Mouse (Mus musculus): ENCODE data around the gene Dnmt1.
A peak's percentile ranks its signal among the peaks of the same experiment; 100 is the strongest.

The Dnmt1 gene

DNA sequence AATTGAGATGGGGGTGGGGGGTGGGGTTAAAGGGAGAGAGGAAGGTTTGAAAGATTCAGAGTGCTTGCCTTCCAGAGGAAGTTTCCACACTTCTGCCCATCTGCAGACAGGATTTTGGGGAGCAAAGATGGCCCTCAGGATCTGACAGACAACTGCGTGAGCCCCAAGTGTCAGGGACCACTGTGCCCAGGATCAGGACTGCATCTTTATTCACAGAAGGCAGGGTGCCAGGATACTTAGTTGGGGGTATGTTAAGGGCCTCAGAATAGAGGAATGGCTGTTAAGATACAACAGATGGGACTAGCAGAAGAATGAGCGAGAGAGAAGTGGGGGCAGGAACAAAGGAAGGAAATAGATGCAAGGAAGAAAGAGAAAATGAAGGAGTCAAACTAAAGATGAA is 73.1 kb downstream of the Dnmt1 start:
- no peak for DNase-seq (ENCODE audit: inconsistent ontology term)

GRCm38 (mm10) chr9:20879097-20879792 is 80.4 kb downstream of the Dnmt1 start, which contains the start of gene Angptl6:
Gene Angptl6, minus strand, starts transcription at chr9:20879727.
- no peak for DNase-seq (ENCODE audit: inconsistent ontology term)

DNA sequence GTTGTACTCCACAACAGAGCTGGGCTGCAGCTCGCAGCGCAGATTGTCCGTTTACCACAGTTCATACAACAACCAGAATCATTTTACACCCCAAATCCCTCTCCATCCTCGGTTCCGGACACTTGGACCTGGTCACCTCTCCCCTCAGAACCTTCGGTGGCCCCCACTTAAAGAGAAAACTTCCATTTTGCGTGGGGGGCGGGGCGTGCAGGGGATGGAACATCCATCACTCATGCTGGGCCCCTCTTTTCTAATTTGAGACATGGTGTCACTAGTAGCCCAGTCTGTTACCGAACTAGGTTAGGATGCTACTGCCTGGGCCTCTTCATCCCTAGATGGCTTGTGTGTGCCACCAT is 81.0 kb downstream of the Dnmt1 start:
- no peak for DNase-seq (ENCODE audit: inconsistent ontology term)

- DNase-seq (ENCODE audit: inconsistent ontology term), result peak; percentile 100
Measured at GRCm38 (mm10) chr9:20878041-20878709, 81.5 kb downstream of the Dnmt1 start.

DNA sequence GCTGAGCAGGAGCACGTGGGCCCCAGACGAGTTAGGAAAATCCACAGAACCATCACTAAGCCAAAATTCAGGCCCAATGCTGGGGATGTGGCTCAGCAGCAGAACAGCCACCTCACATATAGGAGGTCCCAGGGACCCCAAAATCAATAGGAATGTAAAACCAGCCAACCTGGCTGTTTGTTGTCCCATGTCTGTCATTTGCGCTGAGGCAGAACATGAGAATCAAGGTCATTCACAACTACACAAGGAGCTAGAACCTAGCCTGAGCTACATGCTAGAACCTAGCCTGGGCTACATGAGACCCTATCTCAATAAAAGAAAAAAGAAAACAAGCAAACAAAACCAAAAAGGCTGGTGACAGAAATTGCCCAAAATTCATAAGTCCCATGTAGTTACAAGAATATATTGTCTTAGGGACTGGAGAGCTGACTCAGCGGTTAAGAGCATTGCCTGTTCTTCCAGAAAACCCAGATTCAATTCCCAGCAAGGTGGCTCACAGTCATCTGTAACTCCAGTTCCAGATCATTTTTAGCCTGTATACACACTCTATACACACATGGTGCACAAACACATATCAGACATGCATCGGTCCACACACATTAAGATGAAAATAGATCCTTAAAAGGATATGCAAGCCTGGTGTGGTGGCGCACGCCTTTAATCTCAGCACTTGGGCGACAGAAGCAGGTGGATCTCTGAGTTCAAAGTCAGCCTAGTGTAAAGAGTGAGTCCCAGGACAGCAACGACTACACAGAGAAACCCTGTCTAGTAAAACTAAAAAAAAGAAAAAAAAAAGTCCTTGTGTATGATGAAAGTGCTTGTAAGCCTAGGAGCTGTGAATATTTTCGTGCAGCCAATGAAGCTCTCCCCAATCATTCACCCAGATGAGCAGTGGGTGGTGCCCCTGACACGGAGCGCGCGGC is 82.3 kb downstream of the Dnmt1 start:
- DNase-seq (ENCODE audit: inconsistent ontology term), result no peak

DNA sequence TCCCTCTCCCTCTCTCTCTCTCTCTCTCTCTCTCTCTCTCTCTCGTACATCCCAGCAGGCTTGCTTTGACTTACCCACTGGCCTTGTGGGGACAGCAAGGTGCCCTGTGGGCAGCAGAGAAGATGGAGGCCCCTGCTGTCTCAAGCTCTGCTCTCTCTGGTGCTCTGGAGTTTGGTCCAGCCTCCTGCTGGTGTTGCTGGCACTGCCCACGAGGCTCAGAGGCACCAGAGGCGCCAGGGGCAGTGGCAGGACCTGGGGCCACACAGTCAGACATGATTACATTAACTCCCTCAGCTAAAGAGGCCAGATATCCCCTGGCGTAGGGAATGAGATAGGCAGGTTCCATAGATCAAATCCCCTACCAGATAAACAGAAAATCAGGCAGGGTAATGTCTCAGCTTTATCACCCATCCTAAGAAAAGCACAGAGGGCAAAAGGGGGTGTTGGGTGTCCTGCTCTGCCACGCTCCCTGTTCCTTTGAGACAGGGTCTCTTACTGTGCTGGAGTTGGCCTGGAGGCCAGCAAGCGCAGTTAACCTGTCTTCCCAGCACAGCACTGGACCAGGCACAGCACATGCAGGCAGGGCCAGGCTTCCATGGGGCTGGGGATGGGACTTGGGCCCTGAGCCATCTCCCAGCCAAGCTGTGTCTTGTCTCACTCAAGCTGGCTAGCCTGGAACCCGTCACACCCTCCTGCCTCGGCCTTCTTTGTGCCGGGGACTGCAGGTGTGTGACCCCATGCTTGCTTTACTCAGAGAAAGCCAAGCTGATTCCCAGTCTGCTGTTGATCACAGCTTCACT is 83.2 kb downstream of the Dnmt1 start:
- no peak for DNase-seq (ENCODE audit: inconsistent ontology term)

DNA sequence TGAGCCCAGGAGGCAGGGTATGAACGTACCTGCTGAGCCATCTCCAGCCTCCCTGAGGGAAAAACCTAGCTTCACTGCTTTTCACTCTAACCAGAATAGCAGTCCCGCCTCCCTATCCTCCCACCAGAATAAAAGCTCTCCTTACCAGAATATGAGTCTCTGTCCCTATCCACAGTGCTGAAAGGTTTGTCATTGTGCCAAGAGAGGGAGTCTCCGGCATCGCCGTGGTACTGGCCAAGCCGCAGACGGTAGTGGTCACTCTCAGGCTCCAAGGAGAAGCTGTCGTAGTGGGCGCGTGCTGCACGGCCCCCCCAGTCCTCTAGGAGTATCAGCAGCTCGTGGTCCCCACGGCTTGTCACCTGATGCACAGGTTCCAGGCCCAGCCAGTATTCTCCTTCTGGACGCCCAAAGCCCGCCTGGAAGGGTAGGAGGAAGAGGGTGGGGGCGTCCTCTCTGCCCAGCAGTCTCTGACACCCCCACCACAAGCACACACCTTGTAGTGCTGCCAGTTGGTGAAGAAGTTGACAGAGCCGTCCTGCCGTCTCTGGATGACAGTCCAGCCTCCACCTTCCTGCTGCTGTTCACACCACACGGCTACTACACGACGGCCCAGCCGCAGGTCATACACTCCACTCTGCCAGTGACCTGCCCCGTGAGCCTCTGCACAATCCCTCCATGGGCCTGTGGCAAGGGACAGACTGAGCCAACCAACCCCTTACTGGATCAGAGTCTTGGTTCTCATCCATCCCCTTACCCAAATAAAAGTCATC is 84.5 kb downstream of the Dnmt1 start:
- no peak for DNase-seq (ENCODE audit: inconsistent ontology term)

DNA sequence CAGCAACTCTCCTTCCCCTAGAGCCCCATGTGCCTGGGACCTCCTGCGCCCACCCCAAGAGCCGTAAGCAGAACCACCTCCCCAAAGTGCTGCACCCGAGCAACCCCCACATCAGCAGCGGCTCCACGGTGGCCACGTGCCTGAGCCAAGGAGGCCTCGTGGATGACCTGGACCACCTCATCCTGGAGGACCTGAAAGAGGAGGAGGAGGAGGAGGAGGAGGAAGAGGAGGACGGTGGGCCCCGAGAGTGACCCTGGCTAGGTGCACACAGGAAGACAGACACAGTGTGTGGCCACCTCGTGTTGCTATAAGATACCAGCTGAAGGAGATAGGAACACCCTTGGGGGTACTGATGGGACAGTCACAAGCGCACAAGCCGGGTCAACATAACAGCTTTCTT is 86.2 kb downstream of the Dnmt1 start:
- no peak for DNase-seq (ENCODE audit: inconsistent ontology term)

GRCm38 (mm10) chr9:20872991-20873390 is 86.7 kb downstream of the Dnmt1 start:
- no peak for DNase-seq (ENCODE audit: inconsistent ontology term)

DNA sequence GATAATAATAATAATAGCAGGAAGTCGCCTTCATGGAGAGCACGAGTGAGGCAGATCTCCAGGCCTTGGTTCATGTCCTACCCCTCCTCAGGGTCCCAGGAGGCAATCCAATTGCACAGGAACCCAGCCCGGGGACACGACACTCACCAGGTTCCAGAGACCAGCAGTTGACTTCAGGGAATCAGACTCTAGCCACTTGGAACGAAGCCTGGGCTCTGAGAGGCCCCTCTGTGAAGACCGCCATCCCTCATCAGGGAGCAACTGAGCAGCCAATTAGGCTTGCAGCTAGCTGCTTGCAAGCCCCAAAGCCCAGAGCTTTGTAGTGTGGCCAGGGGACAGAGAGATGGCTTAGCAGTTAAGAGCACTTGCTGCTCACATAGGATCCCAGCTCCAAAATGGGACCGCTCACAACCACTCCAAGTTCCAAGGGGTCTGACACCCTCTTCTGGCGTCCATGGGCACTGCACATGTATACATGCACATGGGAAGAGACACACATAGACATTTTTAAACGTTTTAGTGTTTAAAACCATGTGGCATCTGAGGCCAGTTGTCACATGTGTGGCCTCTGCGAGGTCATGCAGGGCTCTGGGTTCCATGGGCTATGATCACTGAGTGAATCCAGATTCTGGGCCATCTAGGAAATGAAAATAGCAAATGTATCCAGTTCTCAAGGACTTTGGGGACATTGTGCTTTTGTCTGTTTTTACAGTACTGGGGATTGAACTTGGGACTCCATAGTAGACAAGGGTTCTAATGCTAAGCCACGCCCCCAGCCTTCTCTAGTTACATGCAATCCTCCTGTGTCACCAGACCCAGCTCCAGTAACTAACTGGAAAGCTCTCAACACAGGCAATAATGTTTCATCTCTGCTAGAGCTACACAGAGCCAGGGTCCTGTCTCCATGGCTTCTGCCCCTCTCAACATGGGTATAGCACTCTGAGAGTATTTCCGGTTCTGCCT is 89.2 kb downstream of the Dnmt1 start:
- no peak for DNase-seq (ENCODE audit: inconsistent ontology term)

DNA sequence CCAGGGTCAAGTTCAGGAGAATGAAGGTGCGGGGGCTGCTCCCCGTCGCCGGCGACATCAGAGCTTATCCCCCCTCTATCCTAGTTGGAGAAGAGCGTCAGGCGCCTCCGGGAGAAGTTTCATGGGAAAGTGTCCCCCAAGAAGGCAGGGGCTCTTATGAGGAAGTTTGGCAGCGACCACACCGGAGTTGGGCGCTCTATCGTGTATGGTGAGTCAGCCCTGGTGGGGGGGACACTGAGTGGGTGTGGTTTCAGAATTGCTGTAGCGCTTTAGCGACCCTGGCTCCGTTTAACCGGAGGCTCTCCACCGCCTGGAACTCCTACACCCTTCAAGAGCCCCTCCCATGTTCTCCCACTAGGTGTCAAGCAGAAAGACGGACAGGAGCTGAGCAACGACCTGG is 90.4 kb downstream of the Dnmt1 start:
- no peak for DNase-seq (ENCODE audit: inconsistent ontology term)

GRCm38 (mm10) chr9:20868448-20869001 is 91.2 kb downstream of the Dnmt1 start, which contains the start of gene A230050P20Rik:
Gene A230050P20Rik, plus strand, starts transcription at chr9:20868642.
- DNase-seq (ENCODE audit: inconsistent ontology term), result peak; percentile 52

DNA sequence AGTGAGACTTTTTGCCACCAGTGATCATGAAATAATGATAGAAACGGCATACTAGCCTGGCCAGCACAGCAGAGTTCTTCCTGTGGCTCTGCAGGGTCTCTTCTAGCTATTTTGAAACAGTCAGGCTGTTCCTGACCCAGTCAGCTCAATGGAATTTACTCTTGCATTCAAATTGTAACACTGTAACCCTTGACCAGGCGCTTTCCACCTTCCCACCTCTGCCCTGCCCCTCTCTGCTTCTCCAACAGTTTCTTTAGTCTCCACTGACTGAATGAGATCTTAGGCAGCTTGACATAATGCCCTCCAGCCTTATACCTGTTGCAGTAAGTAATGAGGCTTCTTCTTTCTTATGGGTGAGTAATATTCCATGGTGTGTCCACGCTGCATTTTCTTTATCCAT is 92.8 kb downstream of the Dnmt1 start:
- no peak for DNase-seq (ENCODE audit: inconsistent ontology term)

- DNase-seq (ENCODE audit: inconsistent ontology term), result peak; percentile 32
Measured at GRCm38 (mm10) chr9:20862225-20862624, 97.5 kb downstream of the Dnmt1 start.

GRCm38 (mm10) chr9:20861821-20862220 is 97.9 kb downstream of the Dnmt1 start:
- DNase-seq (ENCODE audit: inconsistent ontology term), result no peak

GRCm38 (mm10) chr9:20859926-20860325 is 99.8 kb downstream of the Dnmt1 start:
- DNase-seq (ENCODE audit: inconsistent ontology term), result no peak
